Comparison of ENCODE assay signal across 17 mouse cellular contexts in genomic region chr7:98763911-98764310, GRCm38 (mm10).
"Had no signal": no experiment of that assay in that cellular context is flagged by ENCODE, and none has a peak within 500 bp of the region (broad histone marks: within the 10 kb centered on the region; RNA-seq: fewer than 3 reads in every experiment).

No protein-coding gene starts in this region.

- DNase-seq: lung, adult 2 months; lung, postnatal 14 days; lung, postnatal 36 days; right cerebral cortex, postnatal 14 days; thymus, adult 2 months; thymus, postnatal 25 days; thymus, postnatal 4 days had no signal

- H3K4me3 ChIP-seq: lung, embryonic 15.5 days; megakaryocyte, embryonic 14.5 days; midbrain, embryonic 13.5 days; midbrain, embryonic 15.5 days; neural tube, embryonic 12.5 days; stomach, embryonic 15.5 days had no signal

- H3K27ac ChIP-seq: lung, embryonic 15.5 days; macrophage; midbrain, embryonic 13.5 days; midbrain, embryonic 15.5 days; neural tube, embryonic 12.5 days; stomach, embryonic 15.5 days; stomach, postnatal 0 days had no signal

- ATAC-seq: lung, postnatal 0 days; midbrain, embryonic 13.5 days; midbrain, embryonic 15.5 days had no signal

- H3K4me2 ChIP-seq: lung, embryonic 15.5 days; midbrain, embryonic 11.5 days; midbrain, embryonic 13.5 days; midbrain, embryonic 15.5 days; neural tube, embryonic 12.5 days; stomach, embryonic 15.5 days had no signal

- H3K9me3 ChIP-seq: lung, embryonic 15.5 days; midbrain, embryonic 13.5 days; midbrain, embryonic 15.5 days; neural tube, embryonic 12.5 days; stomach, embryonic 15.5 days had no signal

- H3K36me3 ChIP-seq: lung, embryonic 15.5 days; midbrain, embryonic 13.5 days; midbrain, embryonic 15.5 days; neural tube, embryonic 12.5 days; stomach, embryonic 15.5 days had no signal

- H3K4me1 ChIP-seq: megakaryocyte, embryonic 14.5 days; midbrain, embryonic 13.5 days; midbrain, embryonic 15.5 days; neural tube, embryonic 12.5 days; stomach, embryonic 15.5 days had no signal

- H3K27me3 ChIP-seq: lung, embryonic 15.5 days; midbrain, embryonic 13.5 days; midbrain, embryonic 15.5 days; neural tube, embryonic 12.5 days; stomach, embryonic 15.5 days had no signal

- H3K9ac ChIP-seq: lung, embryonic 15.5 days; midbrain, embryonic 13.5 days; midbrain, embryonic 15.5 days; neural tube, embryonic 12.5 days; stomach, embryonic 15.5 days had no signal
